8 mouse cellular contexts compared by ENCODE assay signal in genomic region chr9:98417919-98418318, GRCm38 (mm10). TPM values are rescaled to one million over a fixed set of nuclear protein-coding genes. Genes with fewer than 3 reads are reported as not detected.
DNase-seq lines count a peak whose midpoint lies in the region; ATAC-seq and TF ChIP-seq lines count a peak whose summit lies in the region.

No protein-coding gene starts in this region.

- H3K4me2 ChIP-seq in heart, embryonic 12.5 days: no peak overlapping the region

- peaks cover 19% of the 10 kb centered on the region for H3K27me3 ChIP-seq in heart, embryonic 12.5 days (replicated peaks)
- peaks cover 13% of the 10 kb centered on the region for H3K27me3 ChIP-seq in C2C12 (ENCODE audit: control insufficient read depth, insufficient read depth, insufficient read length)
- H3K27me3 ChIP-seq in small intestine, adult 2 months (ENCODE audit: control insufficient read depth, insufficient read depth, low read length): no peaks in the 10 kb centered on the region

- whole genome bisulfite sequencing in heart, embryonic 12.5 days: 45% methylated on average over 7 of the region's 7 CpGs
- WGBS in small intestine, adult 2 months: 47% methylated on average over 7 of the region's 7 CpGs

- no peak for TF ChIP-seq POLR2A in cortical plate, adult 2 months (IDR thresholded peaks at IDR 0.05; ENCODE audit: extremely low read depth, insufficient read depth, low read length)
- no peak for TF ChIP-seq POLR2A in small intestine, adult 2 months (IDR thresholded peaks at IDR 0.05; ENCODE audit: low read depth, low read length)

- no peaks in the 10 kb centered on the region for H3K36me3 ChIP-seq in heart, embryonic 12.5 days
- no peaks in the 10 kb centered on the region for H3K36me3 ChIP-seq in C2C12 (ENCODE audit: control insufficient read depth, insufficient read depth)
- H3K36me3 ChIP-seq in small intestine, adult 2 months (ENCODE audit: control insufficient read depth, insufficient read depth, low read length): no peaks in the 10 kb centered on the region

- no peaks in the 10 kb centered on the region for H3K79me3 ChIP-seq in C2C12 (ENCODE audit: low read depth)

- H3K9me3 ChIP-seq in heart, embryonic 12.5 days (replicated peaks): no peaks in the 10 kb centered on the region

- H3ac ChIP-seq in C2C12 (ENCODE audit: control insufficient read depth, insufficient read length, low read depth): no peak overlapping the region

- H3K4me1 ChIP-seq in heart, embryonic 12.5 days (replicated peaks): no peaks in the 10 kb centered on the region
- H3K4me1 ChIP-seq in cortical plate, adult 2 months (ENCODE audit: control insufficient read depth, insufficient read depth, low read length): no peaks in the 10 kb centered on the region
- peaks cover 5% of the 10 kb centered on the region; the same call in 1 of the 2 replicates for H3K4me1 ChIP-seq in small intestine, adult 2 months (ENCODE audit: control insufficient read depth, insufficient read depth, insufficient read length, low read length)

- no peak overlapping the region for H3K4me3 ChIP-seq in heart, embryonic 12.5 days
- no peak overlapping the region for H3K4me3 ChIP-seq in C2C12 (ENCODE audit: insufficient read depth, poor library complexity, severe bottlenecking)
- no peak overlapping the region for H3K4me3 ChIP-seq in cortical plate, adult 2 months (ENCODE audit: insufficient read depth, low read length)
- no peak overlapping the region for H3K4me3 ChIP-seq in small intestine, adult 2 months (ENCODE audit: low read depth, low read length)

- ATAC-seq in heart, embryonic 12.5 days (ENCODE audit: insufficient number of reproducible peaks, low FRiP score): peak; percentile 13; the same call in 1 of the 2 replicates
- ATAC-seq in megakaryocyte-erythroid progenitor cell, adult 5-6 weeks (replicated peaks; ENCODE audit: low FRiP score, low TSS enrichment, poor library complexity, severe bottlenecking): no peak

- H3K27ac ChIP-seq in heart, embryonic 12.5 days (ENCODE audit: poor library complexity, severe bottlenecking): no peak overlapping the region
- no peak overlapping the region for H3K27ac ChIP-seq in cortical plate, adult 2 months (ENCODE audit: insufficient read depth, low read length)
- no peak overlapping the region for H3K27ac ChIP-seq in small intestine, adult 2 months (ENCODE audit: insufficient read depth, low read depth, low read length)

- peak; percentile 28 for TF ChIP-seq CTCF in C2C12 (IDR thresholded peaks at IDR 0.05; ENCODE audit: control insufficient read depth, insufficient read depth, insufficient read length)
- peak; percentile 67 for TF ChIP-seq CTCF in cortical plate, adult 2 months (IDR thresholded peaks at IDR 0.05; ENCODE audit: extremely low read depth, insufficient read depth, low read length)
- peak; percentile 56; the same call in 1 of the 2 replicates for TF ChIP-seq CTCF in small intestine, adult 2 months (IDR thresholded peaks at IDR 0.05; ENCODE audit: extremely low read depth, insufficient read length, insufficient replicate concordance, low read depth, low read length)

- no peak for DNase-seq in heart, adult 8-10 months (ENCODE audit: low spot score)
- peak; percentile 54 for DNase-seq in kidney, postnatal 14 days
- DNase-seq in urinary bladder, adult 18-20 months (ENCODE audit: low spot score in 2 of 2): no peak

- H3K9ac ChIP-seq in heart, embryonic 12.5 days: no peak overlapping the region

- no peaks in the 10 kb centered on the region for H3K79me2 ChIP-seq in C2C12 (ENCODE audit: control insufficient read depth, insufficient read depth)

TF ChIP-seq in C2C12, 6 proteins besides CTCF, POLR2A, EP300 and RAD21:
- TF ChIP-seq MAX (IDR thresholded peaks at IDR 0.05) (no peak), CEBPB (IDR thresholded peaks at IDR 0.05; ENCODE audit: low read depth) (no peak), FOSL1 (IDR thresholded peaks at IDR 0.05; ENCODE audit: insufficient read depth, low read length, poor library complexity, severe bottlenecking) (no peak), MYOG (IDR thresholded peaks at IDR 0.05; ENCODE audit: control insufficient read depth, extremely low read depth, insufficient read length) (no peak), MYOD1 (IDR thresholded peaks at IDR 0.05; ENCODE audit: control insufficient read depth, insufficient read length, low read depth) (no peak), USF1 (IDR thresholded peaks at IDR 0.05; ENCODE audit: low read depth) (no peak)

RNA-seq across cellular contexts. Expression of gene Rbp1, which starts 4.8 kb away (rescaled TPM):
- polyA plus RNA-seq in heart, embryonic 12.5 days (2016; fragmentation: Nextera tagmentation; extraction: Ambion mirVana): 60.3 and 64.1 TPM in 2 replicates
- 1 to 10 TPM; 4.9 to 7.8 (median 5.4) TPM for total RNA-seq in heart, adult 8-10 months (2022)
- polyA plus RNA-seq in C2C12 (2012; fragmentation: generic; extraction: Trizol): 19.3 TPM
- 17.1 and 22.2 TPM in 2 replicates for polyA plus RNA-seq in cortical plate, adult 2 months (2012; rRNA removed)
- polyA plus RNA-seq in small intestine, adult 2 months (2012; rRNA removed): 1.0 and 5.1 TPM in 2 replicates
- total RNA-seq in megakaryocyte-erythroid progenitor cell, adult 5-6 weeks (2014; fragmentation: Nextera tagmentation): 2.2 and 3.6 TPM in 2 replicates
- total RNA-seq in megakaryocyte-erythroid progenitor cell, adult 5-6 weeks (2017): 0.99 and 1.8 TPM in 2 replicates
